Mouse (Mus musculus): ENCODE results near the gene Orc2. TPM values are rescaled to one million over a fixed set of nuclear protein-coding genes. Genes with fewer than 3 reads are reported as not detected.

Gene Orc2
- total RNA-seq (2014; rRNA removed), result 45.1 and 84.8 TPM in 2 replicates
- polyA plus RNA-seq (2015; fragmentation: Nextera tagmentation; extraction: Ambion mirVana), result 13.5 and 16.1 TPM in 2 replicates

DNA sequence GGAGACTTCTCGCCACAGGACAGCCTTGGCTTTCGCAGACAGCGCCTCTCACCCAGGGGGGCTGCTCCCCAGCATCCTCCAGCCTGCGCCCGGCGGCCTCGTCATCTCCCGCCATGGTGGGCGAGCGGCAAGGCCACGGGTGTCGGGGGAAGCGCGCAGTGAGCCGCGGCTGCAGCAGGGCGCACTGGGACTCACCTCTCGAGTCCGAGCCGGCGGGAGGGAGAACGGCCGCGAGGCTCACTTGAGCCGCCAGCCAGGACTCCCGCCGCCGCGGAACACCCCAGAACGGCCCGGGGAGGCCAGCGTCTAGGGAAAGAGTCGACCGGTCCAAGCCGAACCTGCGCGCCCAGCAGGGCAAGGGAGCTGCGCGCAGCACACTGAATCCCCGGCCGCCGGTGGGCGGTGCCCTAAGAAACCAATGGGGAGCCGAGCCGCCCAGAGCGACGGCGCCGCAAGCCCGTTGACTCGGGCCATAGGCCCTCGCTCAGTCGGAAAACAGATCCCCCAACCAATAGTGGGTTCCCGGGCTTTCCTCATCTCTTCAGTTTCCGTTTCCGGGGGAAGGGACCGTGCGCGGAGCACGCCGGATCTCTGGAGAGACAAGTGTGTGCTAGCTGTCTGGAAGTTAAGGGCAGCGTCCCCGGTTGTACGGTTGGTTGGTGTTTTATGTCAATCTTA, at the start of gene Orc2:
TSS of gene Orc2 (minus strand) at position 533 of the 678 bp plus-strand sequence.
- Histone ChIP-seq H3K27ac (ENCODE audit: low read depth, low read length) (peak within 1 kb of the TSS; percentile 87), H3K4me3 (ENCODE audit: low read depth, low read length) (peak within 1 kb of the TSS; percentile 99), H3K9me3 (ENCODE audit: low read length) (peaks cover 7% of the 10 kb centered on the region; the same call in 1 of the 2 replicates), H3K4me2 (ENCODE audit: low read depth, low read length, poor library complexity, severe bottlenecking) (peak within 1 kb of the TSS; percentile 74), H3K9ac (replicated peaks; ENCODE audit: low read length, poor library complexity, severe bottlenecking) (peak within 1 kb of the TSS; percentile 91), H3K27me3 (ENCODE audit: insufficient read depth, low read length) (no peaks in the 10 kb centered on the region), H3K36me3 (ENCODE audit: insufficient read depth, low read length) (peaks cover 7% of the 10 kb centered on the region), H3K4me1 (ENCODE audit: insufficient read depth, low read length) (peaks cover 11% of the 10 kb centered on the region; the same call in 1 of the 2 replicates)
- ATAC-seq (ENCODE audit: low FRiP score) (peak; percentile 100), DNase-seq (ENCODE audit: low spot score) (peak; percentile 96)
- WGBS, result under 1% methylated on average over 64 of the region's 64 CpGs
- no peak for TF ChIP-seq CTCF (IDR thresholded peaks at IDR 0.05)

DNA sequence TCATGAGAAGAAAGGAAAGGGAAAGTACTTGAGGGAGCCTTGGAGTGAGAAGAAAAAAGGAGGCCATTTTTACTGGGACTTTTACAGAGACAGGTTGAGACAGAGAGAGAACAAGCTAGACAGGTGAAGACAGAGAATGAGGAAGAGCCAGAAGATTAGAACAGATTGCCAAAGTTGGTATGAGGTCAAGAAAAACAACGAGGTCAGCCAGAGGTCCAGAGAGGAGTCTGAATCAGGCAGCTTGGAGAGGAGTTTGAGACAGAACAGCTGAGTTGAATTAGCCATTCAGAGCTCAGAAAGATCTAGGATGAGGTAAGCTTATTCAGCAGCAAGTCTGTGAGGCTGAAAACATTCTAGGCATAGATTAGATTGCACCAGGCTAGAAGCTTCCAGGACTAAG, 36.5 kb upstream of the Orc2 start:
- H3K36me3 ChIP-seq (ENCODE audit: insufficient read depth, low read length), result peaks cover 35% of the 10 kb centered on the region
- TF ChIP-seq CTCF (IDR thresholded peaks at IDR 0.05), result no peak
- no peaks in the 10 kb centered on the region for H3K4me1 ChIP-seq (ENCODE audit: insufficient read depth, low read length)
- DNase-seq (ENCODE audit: low spot score) (no peak), ATAC-seq (ENCODE audit: low FRiP score) (no peak)
- WGBS, result 90% methylated on average over 1 of the region's 1 CpGs
- H3K9ac ChIP-seq (replicated peaks; ENCODE audit: low read length, poor library complexity, severe bottlenecking), result no peak overlapping the region
- H3K4me2 ChIP-seq (ENCODE audit: low read depth, low read length, poor library complexity, severe bottlenecking), result no peak overlapping the region
- no peaks in the 10 kb centered on the region for H3K9me3 ChIP-seq (ENCODE audit: low read length)
- H3K27me3 ChIP-seq (ENCODE audit: insufficient read depth, low read length), result no peaks in the 10 kb centered on the region
- H3K27ac ChIP-seq (ENCODE audit: low read depth, low read length), result no peak overlapping the region
- no peak overlapping the region for H3K4me3 ChIP-seq (ENCODE audit: low read depth, low read length)

DNA sequence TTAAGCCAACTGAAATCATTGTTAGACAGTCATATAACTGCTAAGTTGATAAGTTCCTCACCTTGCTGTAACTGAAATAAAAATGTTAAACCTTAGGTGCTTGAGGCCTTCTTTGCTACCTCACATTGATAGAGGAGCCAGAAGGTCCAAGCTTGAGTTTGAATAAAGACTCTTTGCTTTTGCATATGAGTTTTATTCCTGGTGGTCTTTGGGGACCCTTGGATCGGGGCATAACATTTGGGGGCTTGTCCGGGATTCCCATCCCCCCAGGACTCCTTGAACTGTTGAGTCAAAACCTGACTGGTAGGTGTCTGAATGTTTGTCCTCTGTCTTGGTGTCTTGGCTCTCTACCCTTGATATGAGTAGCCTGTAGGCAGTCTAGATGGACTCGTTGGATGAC, 2.3 kb upstream of the Orc2 start:
- ATAC-seq (ENCODE audit: low FRiP score), result no peak
- no peak for TF ChIP-seq CTCF (IDR thresholded peaks at IDR 0.05)

DNA sequence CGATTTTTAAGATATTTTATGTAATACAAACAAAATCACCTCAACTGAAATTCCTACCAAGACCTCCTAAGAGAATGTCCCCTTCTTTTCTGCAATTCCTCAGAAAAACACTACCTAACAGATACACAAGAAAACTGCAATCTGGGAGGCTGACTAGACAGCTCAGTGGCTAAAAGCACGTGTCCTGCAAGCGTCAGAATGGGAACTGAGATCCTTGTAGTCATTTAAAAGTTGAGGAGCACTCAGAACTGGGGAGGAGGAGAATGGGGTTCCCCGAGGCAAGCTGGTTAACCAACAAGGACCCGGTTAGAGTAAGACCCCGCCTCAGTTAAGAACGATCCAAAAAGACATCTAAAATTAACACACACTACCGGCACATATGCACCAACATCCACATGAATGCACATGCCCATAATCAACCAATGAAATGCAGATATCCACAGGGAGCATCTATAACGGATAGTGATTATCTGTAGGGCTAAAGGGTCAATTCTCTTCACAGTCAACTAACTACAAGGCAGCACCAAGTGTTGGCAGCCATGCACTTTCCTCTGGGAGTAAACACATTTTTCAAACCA, 1.0 kb downstream of the Orc2 start:
- ATAC-seq (ENCODE audit: low FRiP score), result 0 out of 2 replicates have a peak, but pooled peaks have one; percentile 0
- WGBS, result 31% methylated on average over 9 of the region's 9 CpGs
- H3K27ac ChIP-seq (ENCODE audit: low read depth, low read length), result peak overlapping the region; percentile 87; the same call in 1 of the 2 replicates

More for the DNA sequence above, 2.3 kb upstream of the Orc2 start:
- no peaks in the 10 kb centered on the region for H3K27me3 ChIP-seq (ENCODE audit: insufficient read depth, low read length)
- H3K4me1 ChIP-seq (ENCODE audit: insufficient read depth, low read length), result peaks cover 11% of the 10 kb centered on the region; the same call in 1 of the 2 replicates
- H3K36me3 ChIP-seq (ENCODE audit: insufficient read depth, low read length), result 0 out of 2 replicates have a peak, but pooled peaks cover 2% of the 10 kb centered on the region
- 99% methylated on average over 3 of the region's 3 CpGs for WGBS
- H3K4me2 ChIP-seq (ENCODE audit: low read depth, low read length, poor library complexity, severe bottlenecking), result no peak overlapping the region
- H3K27ac ChIP-seq (ENCODE audit: low read depth, low read length), result no peak overlapping the region
- H3K4me3 ChIP-seq (ENCODE audit: low read depth, low read length), result no peak overlapping the region
- H3K9me3 ChIP-seq (ENCODE audit: low read length), result peaks cover 12% of the 10 kb centered on the region; the same call in 1 of the 2 replicates
- no peak overlapping the region for H3K9ac ChIP-seq (replicated peaks; ENCODE audit: low read length, poor library complexity, severe bottlenecking)
- DNase-seq (ENCODE audit: low spot score), result no peak

DNA sequence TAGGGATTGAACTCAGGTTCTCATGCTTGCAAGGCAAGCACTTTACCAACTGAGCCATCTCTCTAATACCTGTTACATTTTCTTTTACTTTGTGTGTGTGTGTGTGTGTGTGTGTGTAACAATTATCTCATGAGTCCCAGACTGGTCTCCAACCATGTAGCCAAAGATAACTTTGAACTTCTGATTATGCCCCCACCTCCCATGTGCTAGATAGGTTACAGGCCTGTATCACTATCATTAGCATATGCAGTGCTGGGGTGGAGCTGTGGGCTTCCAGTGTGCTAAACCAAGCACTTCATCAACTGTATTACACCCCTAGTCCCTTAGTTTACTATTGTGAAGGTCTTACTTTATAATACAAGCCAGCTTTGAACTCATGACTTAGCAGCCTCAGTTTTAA, 1.8 kb downstream of the Orc2 start:
- H3K4me3 ChIP-seq (ENCODE audit: low read depth, low read length), result no peak overlapping the region
- DNase-seq (ENCODE audit: low spot score), result no peak
- no peak overlapping the region for H3K27ac ChIP-seq (ENCODE audit: low read depth, low read length)

More for the DNA sequence above, 1.0 kb downstream of the Orc2 start:
- Histone ChIP-seq H3K4me1 (ENCODE audit: insufficient read depth, low read length) (peaks cover 11% of the 10 kb centered on the region; the same call in 1 of the 2 replicates), H3K9me3 (ENCODE audit: low read length) (peaks cover 7% of the 10 kb centered on the region; the same call in 1 of the 2 replicates), H3K9ac (replicated peaks; ENCODE audit: low read length, poor library complexity, severe bottlenecking) (peak overlapping the region; percentile 91), H3K4me3 (ENCODE audit: low read depth, low read length) (peak overlapping the region; percentile 99), H3K4me2 (ENCODE audit: low read depth, low read length, poor library complexity, severe bottlenecking) (peak overlapping the region; percentile 74), H3K27me3 (ENCODE audit: insufficient read depth, low read length) (no peaks in the 10 kb centered on the region), H3K36me3 (ENCODE audit: insufficient read depth, low read length) (peaks cover 12% of the 10 kb centered on the region)
- no peak for DNase-seq (ENCODE audit: low spot score)
- no peak for TF ChIP-seq CTCF (IDR thresholded peaks at IDR 0.05)

DNA sequence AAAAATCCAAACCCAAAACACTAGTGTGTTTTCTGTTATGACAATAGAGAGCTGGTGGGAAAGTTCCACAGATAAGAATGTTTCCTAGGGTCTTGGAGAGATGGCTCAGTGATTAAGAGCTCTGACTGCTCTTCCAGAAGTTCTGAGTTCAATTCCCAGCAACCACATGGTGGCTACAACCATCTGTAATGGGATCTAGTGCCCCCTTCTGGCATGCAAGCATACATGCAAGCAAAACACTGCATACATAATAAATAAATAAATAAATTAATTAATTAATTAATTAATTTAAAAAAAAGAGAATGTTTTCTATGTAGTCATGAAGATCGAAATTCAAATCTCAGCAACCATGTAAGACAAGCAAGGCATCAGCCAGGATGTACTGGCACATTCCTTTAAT, 6.2 kb downstream of the Orc2 start:
- peaks cover 9% of the 10 kb centered on the region; the same call in 1 of the 2 replicates for H3K4me1 ChIP-seq (ENCODE audit: insufficient read depth, low read length)
- DNase-seq (ENCODE audit: low spot score), result no peak
- H3K27me3 ChIP-seq (ENCODE audit: insufficient read depth, low read length), result no peaks in the 10 kb centered on the region
- ATAC-seq (ENCODE audit: low FRiP score), result no peak
- WGBS, result 95% methylated on average over 1 of the region's 1 CpGs
- peaks cover 35% of the 10 kb centered on the region for H3K36me3 ChIP-seq (ENCODE audit: insufficient read depth, low read length)
- H3K27ac ChIP-seq (ENCODE audit: low read depth, low read length), result no peak overlapping the region
- TF ChIP-seq CTCF (IDR thresholded peaks at IDR 0.05), result peak; percentile 35
- H3K9me3 ChIP-seq (ENCODE audit: low read length), result no peaks in the 10 kb centered on the region
- no peak overlapping the region for H3K9ac ChIP-seq (replicated peaks; ENCODE audit: low read length, poor library complexity, severe bottlenecking)
- no peak overlapping the region for H3K4me2 ChIP-seq (ENCODE audit: low read depth, low read length, poor library complexity, severe bottlenecking)
- H3K4me3 ChIP-seq (ENCODE audit: low read depth, low read length), result no peak overlapping the region

More for the DNA sequence above, 1.8 kb downstream of the Orc2 start:
- Histone ChIP-seq H3K9me3 (ENCODE audit: low read length) (peaks cover 7% of the 10 kb centered on the region; the same call in 1 of the 2 replicates), H3K4me2 (ENCODE audit: low read depth, low read length, poor library complexity, severe bottlenecking) (peak overlapping the region; percentile 74; the same call in 1 of the 2 replicates), H3K27me3 (ENCODE audit: insufficient read depth, low read length) (no peaks in the 10 kb centered on the region), H3K36me3 (ENCODE audit: insufficient read depth, low read length) (peaks cover 12% of the 10 kb centered on the region), H3K9ac (replicated peaks; ENCODE audit: low read length, poor library complexity, severe bottlenecking) (no peak overlapping the region), H3K4me1 (ENCODE audit: insufficient read depth, low read length) (peaks cover 11% of the 10 kb centered on the region; the same call in 1 of the 2 replicates)
- no peak for ATAC-seq (ENCODE audit: low FRiP score)
- no peak for TF ChIP-seq CTCF (IDR thresholded peaks at IDR 0.05)

All from midbrain, postnatal 0 days (tissue).